Mouse (Mus musculus) embryo, embryonic 10 days (tissue): ENCODE results near the gene Spon1.

Experiments
- DNase-seq: peaks from one replicate; pipeline ENCODE4 v3.0.0-alpha.2; 2015; ENCODE audit warnings: low spot score

Gene Spon1

DNA sequence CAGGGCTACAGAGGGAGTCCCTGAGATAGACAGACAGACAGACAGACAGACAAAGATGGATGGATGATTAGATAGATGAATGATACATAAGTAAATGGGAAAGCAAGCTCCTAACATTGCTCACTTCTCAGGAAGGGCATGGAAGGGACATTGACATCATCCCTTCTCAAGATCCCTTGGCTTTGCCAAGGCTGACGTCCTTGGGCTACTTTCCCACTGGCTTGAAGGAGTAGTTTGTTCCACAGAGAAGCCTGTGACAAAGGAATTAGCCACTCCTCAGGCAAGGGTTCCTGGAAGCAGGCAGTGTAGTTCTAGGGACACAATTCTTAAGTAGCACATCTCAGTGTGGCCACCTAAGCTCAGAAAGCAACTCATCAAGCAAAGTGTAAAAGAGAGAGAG is 296.7 kb downstream of the Spon1 start:
- DNase-seq: no peak

DNA sequence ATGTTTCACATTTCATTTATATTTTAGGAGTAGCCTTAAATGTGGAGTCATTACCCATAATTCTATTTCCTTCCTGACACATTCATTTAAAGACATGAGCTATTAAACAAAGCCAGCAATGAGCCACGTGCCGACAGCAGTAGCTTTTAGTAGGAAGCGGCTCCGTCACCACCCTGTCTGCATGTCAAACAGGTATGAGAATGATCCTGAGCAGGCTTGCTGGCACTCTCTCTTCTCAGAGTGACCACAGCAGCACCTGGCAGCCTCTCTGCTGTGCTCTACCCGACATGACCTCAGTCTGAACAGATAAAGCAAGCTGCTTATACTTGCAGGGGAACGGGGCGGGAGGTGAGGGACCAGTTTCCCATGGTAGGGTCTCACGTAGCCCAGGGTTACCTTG is 297.7 kb downstream of the Spon1 start:
- DNase-seq: no peak

DNA sequence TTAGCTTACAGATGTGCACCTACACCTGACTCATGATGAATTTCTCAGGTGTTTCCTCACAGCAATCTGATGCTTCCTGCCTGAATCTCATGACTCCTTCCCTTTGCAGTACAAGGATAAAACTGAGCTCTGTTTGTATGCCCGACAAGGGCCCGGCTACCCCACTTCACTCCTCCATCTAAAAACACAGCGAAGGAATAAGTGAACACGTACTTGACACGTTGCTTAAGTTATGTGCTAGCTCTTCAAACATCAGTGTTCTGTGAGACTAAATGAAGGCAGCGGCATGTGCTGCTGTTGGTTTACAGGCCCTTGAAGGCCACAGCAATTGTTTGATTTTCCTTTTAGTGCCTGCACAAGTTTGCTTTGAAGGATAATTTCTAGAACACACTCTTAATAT is 298.2 kb downstream of the Spon1 start:
- no peak for DNase-seq

- peak; percentile 45 for DNase-seq
These were observed 299.8 kb downstream of the Spon1 start for GRCm38 (mm10) chr7:114065407-114066185.

- peak; percentile 93 for DNase-seq
These were observed 300.9 kb downstream of the Spon1 start for GRCm38 (mm10) chr7:114066529-114067178.

GRCm38 (mm10) chr7:114068956-114069533 is 303.2 kb downstream of the Spon1 start:
- no peak for DNase-seq

GRCm38 (mm10) chr7:114069726-114070457 is 304.1 kb downstream of the Spon1 start:
- no peak for DNase-seq

DNA sequence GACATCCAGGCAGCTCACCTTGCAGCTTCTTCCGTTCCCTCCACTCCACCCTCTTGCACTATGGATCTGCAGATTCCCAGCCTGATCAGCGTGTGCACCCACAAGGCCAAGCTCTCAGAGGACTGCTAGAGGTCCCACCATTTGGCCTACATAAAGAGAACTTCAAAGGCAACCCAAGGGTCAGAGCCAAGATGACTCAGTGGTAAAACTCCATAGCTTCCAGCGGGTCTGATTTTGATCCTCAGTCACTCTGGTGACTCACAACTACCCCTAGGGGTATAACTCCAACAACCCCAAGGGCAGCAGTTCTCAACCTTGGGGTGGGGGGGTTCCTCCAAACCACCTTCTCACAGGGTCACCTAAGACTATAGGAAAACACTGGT is 304.7 kb downstream of the Spon1 start:
- DNase-seq: no peak

- DNase-seq: no peak
These were observed 305.6 kb downstream of the Spon1 start for GRCm38 (mm10) chr7:114071395-114071794.

DNA sequence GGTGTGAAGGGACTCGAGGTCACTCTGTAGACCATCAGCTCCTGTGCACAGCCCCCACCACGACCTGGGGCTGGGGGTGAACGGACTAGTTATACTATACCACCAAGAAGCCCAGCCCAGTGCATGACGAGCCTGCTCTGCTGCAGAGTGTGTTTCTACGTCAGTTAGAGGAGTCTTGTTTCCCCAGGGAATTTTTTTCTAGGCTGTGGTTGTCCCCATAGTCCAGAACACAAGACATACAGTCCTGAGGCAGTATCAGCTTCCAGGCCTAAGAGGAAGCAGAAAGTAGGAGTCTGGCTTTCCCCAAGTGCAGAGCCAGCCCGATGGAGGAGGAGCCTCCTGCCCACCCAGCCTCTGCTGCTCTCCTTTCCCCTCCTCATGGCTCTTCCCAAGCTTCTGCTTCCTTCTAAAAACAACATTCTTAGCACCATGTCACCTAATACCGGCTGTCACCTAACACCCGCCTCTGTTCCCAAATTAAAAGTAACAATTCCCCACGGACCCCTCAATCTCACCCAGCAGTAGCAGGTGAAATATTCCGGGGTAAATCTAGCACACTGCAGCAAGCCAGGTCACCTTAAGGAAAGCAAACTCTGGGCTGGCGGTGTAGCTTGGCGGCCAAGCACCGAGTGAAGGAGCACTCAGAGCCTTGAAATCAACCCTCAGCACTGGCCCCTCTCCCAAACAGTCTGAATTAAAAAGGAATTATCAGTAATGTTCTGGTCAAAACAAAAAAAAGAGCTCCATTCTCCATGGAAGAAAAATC is 306.2 kb downstream of the Spon1 start:
- peak; percentile 67 for DNase-seq

DNA sequence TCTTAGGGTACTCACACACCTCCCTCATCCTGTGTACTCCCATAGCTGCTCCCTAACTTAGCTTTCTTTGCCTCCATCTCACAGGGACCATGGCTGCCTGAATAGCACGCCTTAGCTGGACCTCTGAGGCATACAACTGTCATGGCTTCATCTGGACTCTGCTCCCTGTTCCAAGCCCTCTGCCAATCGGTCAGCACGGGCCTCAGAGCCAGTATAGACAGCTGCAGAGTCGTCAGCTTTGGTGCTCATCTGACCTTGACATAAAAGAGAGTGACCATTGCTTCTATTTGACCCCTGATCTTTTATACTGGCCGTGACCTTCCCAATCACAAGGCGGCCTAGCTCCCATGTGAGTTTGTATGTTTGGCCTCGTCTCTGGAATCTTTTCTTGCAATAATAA is 308.3 kb downstream of the Spon1 start:
- no peak for DNase-seq

- no peak for DNase-seq
These were observed 308.8 kb downstream of the Spon1 start for GRCm38 (mm10) chr7:114074595-114074994.

DNA sequence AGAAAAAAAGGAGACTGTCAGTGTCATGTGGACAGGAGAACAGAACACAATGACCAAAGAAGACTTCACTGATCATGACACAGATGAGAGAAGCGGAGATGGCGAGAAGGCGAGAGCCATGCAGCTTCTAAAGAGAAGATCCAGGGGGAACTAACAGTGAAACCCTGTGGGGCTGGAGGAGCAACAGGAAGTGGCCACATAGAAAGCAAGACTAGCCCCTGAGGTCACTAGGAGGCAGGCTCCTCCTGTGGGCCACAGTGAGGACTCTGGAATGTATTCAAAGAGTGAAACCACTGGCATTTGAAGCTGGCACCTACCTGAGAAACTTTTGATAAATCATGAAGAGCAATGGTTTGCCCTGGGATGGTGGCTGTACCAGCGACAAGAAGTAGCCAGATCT is 313.5 kb downstream of the Spon1 start:
- DNase-seq: no peak

DNA sequence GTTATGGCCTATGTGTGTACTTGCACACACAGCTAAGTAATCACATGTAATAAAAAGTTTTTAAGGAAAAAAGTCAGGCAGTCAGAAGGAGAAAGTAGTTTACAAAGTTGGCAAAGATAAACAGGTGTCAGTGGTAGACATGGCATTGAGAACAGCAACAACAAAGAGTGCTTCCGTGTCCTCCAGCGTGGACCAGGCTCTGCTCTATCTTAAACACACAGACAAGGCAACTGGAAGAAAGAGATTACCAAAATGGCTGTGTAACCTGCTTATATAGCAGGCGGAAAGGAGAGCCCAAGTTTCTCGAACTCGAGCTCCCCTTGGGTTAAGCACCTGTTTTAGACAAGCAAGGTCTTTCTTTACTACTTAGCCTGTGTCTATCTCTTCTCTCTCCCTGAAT is 314.5 kb downstream of the Spon1 start:
- DNase-seq: no peak

DNA sequence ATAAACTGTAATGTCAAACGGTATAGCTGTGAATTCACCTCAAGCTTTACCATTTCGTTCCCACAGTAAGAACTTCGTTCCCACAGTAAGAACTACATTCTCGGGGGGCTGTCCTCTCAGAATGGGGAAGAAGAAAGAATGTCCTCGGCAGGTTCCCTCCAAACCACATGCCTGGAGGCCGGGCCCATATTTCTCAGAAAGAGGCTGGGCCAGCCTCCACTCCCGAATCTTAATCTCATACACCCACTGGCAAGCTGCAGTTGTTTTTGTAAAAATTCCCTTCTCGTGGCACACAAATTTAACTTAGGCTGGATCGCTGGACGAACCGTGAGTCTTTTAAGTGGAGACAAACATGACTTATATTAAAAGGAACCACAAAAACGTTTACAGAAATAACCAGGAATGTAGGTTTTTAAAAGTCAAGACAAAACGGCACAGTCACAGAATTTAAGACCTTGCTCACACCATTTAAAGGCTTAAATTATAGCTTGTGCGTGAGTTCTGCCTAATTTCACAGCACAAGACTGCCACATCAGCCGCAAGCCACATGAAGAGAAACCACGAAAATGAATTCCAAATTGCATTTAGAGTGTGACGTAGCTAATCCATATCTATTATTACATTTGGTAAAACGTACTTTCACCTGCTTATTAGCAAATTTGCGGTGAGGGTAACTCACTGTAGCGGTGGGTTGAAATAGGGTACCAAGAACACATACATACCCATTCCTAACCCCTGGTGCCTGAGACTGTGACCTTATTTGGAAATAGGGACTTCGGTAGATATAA is 316.0 kb downstream of the Spon1 start:
- no peak for DNase-seq

- DNase-seq: no peak
These were observed 317.3 kb downstream of the Spon1 start for GRCm38 (mm10) chr7:114083088-114083487.

DNA sequence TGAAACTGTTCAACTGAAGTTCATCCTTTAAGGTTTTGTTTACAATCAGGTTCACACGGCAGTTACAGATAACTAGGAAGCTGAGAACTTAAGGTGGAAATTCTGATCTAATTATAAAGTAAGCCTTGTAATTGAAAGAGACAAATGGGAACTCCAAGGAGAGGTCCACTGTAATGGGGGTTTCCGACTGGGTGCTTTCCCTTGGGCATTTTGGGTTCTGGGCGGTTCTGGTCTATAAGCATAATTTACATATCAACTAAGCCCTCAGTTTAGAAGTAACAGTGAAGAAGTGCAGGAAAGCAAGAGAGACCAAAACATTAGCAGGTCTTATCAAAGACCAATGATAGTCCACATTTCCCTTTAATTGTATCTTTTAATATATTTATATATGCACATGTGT is 318.0 kb downstream of the Spon1 start:
- no peak for DNase-seq

DNA sequence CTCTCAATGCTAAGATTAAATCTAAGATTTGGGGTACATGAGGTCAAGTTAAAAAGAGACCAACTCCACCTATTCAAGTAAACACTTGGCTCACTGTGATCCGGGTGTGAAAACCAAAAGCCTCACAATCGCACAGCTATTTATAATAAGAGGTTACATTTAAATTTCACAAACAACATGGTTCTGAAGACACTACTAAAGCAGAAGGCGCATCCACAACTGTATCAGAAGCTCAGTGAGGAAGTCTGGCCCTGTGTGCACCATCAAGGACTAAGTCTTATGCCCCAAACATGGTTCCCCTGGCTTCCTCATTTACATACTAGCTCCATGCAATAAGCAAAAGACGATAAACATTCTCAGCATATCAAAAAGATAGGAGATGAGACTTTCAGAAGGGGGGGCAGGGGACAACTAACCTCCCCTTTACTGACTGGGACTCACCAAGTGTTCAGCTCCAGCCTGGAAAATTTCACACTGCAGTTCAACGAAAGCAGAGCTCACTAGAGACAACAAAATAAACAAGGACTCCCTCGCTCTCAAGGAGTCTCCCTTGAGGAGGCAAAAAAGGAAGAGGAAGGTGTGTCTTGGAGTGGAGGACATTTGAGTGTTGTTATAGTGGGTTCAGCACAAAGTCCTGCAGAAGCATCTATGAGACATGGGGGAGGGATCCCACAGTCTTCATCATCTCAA is 320.4 kb downstream of the Spon1 start:
- no peak for DNase-seq

DNA sequence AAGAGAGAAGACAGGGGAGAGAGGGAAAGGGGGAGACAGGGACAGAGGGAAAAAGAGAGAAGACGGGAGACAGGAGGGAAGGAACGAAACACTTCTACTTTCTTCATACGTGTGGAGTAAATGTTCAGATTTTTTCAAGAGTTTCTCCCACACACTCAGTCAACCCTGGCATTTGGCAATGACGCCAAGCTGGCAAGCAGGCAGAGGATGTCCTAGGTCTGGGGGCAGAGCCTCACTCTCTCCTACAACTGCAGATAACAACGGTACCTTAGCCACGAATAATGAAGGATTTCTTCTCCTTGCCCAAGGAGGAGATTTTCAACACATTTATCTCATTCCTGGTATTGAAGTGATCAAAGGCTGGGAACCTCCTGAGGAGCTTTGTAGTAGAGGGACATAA is 321.5 kb downstream of the Spon1 start:
- DNase-seq: no peak

DNA sequence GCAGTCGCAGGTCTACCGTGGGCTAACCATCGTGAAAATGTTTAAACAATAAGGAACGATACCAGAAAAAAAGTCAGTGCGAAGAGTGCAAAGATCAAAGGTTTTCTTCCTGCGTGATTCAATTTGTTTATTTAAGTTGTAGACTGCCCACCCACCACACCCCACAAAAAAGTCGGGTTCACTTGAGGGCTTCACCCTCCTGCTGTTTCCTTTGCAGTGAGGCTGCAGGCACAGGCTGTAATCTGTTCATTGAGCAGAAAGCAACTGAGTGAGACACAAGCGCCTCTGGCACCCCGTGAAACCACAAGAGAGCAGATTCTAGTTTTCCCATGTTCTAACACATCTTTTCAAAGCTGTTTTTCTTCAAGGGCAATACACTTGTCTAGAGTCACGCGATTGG is 322.2 kb downstream of the Spon1 start:
- no peak for DNase-seq

DNA sequence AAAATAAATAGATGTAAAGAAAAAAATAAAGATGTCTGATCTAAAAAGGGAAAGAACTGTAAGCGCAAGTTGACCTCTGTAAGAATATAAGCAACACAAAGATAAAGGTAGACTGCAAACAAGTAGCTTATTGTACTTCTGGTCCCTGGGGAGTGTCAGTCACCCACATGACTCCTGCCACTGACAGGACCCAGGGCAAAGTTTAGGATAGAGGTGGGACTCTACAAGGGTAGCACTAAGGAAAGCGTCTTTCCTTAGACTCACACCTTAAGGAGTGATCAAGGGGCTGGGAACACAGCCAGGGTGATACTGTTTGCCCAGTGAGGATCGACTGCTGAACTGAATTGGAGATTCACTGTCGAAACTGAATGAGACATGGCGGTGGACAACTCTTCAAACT is 323.1 kb downstream of the Spon1 start:
- DNase-seq: no peak
